Mouse (Mus musculus) CH12F3 (cell line): ENCODE measurements around the gene Ggct.
"Not testable (repeated sequence)": the region's sequence is repeated elsewhere in the genome, so short reads cannot be mapped to it uniquely, and the experiment has no call there.

Source experiments
- in situ Hi-C: fragments of 300-500 bp; cut with MboI; formaldehyde crosslinking; loops from 2 replicates; pipeline ENCODE4 v1.14.3; 2020; ENCODE audit warnings: low sequenced_read_pairs

The Ggct gene

DNA sequence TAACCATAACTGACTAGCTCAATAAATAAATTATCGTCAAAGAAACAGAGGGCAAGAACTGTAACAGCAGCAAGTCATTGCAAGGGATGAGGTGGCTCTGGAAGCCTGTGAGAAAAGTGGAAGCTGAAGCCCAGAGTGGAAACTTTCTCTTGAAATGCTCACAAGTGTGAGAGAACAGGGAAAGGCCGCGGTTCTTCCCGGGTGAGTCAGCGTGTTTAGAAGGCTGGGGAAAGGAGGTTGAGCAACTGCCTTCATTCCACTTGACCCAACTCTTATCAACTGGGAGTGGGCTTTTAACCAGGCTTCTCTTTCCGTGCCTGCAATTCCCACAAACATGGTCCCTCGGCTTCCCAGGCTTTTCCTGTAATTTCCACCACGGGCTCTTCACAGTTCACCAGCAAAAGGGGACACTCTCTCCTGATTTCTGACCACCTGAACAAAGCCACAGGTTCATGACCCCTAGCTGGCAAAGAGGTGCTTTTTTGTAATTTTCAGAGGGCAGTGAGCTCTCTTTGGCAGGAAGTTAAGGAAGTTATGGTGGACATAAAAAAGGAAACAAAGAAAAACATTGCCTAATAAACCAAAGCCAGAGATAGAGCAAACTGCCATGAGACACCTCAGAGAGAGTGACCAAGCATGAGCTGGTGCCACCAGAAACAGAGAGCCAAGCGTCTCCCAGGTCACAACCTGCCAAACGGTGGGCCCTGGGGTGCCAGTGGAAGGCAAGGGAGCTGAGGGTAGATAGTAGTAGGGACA is 37.9 kb downstream of the Ggct start:
- in situ Hi-C loops = no loop called here

DNA sequence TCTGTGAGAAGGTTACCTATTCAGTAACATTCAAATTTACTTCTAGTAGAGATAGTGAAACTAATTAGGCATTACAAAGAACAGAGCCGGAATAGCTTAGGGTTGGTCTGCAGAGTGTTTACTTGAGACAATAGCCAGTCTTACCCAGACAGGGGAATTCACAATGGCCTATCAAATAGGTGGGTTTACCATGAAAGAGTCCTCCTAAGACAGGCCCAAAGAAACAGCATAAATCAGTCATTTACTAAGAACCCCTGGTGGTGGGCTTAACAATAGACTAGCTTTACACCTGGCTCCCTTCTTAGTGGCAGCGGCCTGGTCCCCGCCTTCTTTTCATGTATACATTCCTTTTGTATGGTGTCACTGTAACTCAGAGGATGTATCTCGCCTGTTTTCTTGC is 39.4 kb downstream of the Ggct start:
- in situ Hi-C loops = not testable (repeated sequence)

DNA sequence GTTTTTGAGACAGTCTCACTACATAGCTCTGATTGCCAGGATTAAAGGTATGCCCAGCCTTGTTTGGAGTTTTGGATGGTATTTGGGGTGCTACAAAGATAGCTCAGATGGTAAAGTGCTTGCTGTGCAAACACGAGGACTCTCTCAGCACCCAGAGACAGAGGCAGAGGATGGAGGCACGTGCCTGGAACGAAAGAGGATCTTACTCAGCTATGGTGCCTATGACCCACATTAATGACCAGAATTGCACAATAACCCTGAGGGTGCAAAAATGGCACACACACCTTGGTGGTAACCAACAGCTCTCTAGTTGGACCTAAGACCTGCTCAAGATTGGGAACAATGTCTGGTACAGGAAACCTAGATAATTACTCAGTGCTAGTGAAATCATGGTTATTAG is 40.2 kb downstream of the Ggct start:
- in situ Hi-C loops = no loop called here

DNA sequence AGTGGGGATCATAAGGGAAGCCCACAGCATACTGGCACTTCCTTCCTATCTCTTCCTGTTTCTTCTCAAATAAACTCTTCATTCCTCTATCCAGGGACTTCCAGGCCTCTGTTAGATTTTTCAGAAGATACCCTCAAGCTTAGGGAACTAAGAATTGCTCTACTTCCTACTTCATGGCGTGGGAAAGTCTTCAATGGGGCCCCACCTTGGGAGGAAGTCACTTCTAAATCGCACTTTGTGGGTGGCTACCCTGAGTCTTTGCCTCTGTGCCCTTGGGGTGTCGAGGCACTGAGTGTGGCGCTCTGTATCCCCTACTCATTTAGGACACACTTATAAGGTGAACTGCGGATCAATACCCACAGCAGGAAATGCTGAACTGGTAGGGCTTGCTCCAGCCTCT is 44.1 kb downstream of the Ggct start:
- in situ Hi-C loops = no loop called here

DNA sequence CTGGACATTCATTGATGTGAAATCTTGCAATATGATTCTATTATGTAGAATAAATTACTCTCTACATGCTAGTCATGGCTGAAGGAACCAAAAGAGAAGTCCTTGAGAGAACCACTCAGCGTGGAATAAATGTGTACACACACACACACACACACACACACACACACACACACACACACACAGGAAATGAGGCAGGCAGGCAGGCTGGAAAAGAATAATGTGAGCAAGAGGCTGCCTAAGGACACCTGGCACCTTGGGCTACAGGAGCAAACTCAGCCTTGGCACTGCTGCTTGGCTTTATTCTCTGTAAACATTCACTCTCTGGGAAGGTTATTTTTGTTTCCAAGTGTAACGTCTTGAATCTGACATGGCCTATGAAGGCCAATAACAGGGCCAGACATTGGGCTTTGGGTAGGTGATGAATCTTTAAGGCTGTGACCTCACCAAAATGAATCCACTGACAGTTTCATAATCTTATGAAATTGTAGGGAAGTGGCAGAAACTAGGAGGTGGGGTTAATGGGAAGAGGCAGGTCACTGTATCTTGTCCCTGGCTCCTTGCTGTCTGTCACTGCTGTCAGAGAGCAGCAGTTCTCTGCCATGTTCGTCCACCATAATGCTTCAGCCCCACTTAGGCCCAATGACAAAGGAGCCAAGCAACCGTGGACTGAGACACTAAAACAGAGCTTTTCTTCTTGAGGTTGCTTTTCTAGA is 46.4 kb downstream of the Ggct start:
- in situ Hi-C loops = no loop called here

DNA sequence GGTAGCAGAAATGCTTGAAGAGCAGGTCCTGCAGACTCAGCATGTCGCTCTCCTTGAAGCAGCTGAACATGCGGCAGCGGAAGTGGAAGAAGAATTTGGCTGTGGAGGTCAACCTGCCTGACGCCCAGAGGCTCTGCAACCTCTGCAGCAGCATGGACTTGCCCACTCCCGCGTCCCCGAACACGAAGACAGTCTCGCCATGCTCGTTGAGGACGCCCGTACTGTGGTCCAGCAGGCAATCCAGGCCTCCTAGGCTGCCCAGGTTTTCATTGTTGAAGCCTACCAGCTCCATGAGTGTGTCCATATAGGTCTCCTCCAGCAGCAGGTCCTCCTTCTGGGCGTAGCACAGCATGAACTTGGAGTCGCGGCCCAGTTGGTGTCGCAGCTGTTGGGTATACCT is 48.2 kb downstream of the Ggct start:
- in situ Hi-C loops = no loop called here

DNA sequence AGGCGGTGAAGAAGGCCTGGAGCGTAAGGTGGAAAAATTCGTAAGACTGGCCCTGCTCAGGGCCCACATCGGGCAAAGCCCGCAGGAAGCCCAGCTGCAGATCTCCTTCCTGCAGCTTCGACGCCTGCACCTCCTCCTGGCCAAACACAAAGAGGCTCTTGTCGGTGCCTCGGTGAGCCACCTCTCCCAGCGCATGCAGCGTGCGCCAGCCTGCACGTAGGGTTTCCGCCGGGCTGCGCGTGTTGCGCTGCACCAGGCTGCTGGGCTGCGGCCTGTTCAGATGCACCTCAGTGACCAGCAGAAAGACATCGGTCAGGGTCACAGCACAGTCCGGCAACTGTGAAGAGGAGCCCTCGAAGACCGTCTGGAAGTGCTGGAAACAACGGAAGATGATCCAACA is 49.0 kb downstream of the Ggct start:
- in situ Hi-C loops = no loop called here

DNA sequence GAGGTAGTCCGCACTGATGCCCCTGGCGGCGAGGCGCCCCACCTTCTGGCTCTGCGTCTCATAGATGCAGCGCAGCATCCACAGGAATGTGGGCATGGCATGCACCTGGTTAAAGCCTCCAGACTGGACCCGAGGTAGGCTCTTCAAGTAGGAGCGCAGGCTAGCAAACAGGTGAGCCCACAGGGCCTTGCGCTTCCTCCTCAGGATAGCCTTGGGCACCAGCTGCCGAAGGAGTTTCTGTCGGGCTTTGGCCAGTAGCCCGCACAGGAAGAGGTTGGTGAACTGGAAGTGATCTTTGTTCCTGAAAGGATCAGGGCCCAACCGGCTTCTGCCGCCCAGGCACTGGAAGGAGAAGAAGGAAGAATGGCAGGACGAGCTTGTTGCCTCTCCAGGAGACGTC is 49.5 kb downstream of the Ggct start:
- in situ Hi-C loops = no loop called here

DNA sequence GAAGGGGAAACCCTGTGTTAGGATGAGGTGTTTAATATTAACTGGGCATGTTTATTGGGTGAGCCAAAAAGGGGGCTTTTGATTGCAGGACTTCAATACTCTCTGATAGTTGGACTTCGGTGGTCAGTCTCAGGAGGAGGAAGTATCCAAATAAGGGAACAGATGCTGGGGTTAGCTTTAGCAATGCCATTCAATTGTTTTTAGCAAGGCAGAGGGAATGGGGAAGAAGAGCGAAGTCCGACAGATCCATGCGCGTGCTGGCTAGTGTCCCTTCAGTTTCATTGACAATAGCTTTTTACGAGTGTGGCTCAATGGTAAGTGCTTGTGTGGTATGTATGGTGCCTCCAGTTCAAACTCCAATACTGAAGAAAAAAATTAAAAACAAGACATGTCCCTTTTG is 51.6 kb downstream of the Ggct start:
- in situ Hi-C loops = no loop called here

DNA sequence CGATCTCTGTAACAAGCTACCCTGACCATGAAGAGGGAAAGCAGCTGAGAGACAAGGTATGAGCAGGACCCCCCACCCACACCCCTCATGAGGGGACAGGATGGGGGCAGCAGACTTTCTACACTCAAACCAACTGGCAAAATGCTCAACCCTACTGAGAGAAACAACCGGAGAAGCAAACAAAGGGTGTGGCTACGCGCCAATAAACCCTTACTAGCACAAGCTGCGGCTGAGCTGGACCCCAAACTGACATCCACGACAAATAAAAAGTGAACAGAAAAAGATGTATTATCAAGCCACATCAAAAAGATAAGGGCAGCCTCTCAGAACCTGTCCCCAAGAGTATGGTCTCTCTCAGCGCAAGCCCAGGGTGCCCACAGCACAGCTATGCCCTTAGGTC is 52.6 kb downstream of the Ggct start:
- in situ Hi-C loops = no loop called here

DNA sequence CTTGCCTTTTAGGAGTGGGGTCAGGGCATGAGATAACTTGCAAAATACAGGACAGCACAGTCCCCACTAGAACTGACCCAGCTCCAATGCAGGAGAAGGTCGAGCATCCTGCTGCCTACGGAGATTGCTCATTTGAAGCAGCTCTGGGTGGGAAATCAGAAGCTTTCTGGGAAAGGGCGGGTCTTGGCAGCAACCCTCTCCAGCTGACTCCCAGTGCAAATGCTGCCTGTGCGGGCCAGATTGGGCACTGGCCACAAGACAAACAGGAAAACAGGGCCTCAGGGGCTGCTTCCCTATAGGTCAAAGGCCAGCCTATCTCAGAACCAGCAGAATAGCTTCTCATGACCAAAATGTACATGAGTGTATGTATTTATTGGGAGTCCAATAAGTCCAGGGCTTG is 53.1 kb downstream of the Ggct start:
- in situ Hi-C loops = no loop called here

DNA sequence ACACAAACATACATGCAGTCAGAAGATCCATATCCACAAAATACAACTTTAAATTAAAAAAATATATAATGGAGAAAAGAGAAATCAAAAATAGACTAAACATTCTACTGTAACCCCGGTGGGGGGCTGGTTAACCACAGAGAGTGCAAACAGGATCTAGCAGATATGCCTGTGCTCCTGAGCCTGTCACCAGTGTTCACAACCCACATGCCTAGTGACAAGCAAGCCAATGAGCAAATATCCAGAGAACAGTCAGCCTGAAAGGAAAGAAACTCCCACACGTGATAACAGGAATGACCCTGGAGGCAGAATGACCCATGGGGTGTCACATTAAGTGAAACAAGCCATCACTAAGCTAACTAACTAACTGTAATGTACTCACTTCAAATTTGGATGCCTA is 56.3 kb downstream of the Ggct start:
- in situ Hi-C loops = no loop called here

DNA sequence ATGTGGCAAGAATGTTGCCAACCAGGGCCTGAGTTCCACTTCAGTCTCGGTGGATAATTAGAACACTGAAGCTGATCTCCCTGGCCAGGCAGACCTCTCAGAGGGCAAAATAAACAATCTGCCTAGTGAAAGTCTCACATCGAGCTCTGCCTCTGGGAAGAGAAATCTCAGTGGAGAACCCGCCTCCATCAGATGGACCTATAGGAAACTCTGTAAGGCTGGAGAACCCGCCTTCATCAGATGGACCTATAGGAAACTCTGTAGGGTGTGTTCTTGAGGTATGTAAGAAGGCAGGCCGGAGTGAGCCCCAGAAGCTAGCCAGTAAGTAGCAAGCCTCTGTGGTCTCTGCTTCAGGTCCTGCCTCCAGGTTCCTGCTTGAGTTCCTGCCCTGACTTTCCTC is 57.8 kb downstream of the Ggct start:
- in situ Hi-C loops = no loop called here

DNA sequence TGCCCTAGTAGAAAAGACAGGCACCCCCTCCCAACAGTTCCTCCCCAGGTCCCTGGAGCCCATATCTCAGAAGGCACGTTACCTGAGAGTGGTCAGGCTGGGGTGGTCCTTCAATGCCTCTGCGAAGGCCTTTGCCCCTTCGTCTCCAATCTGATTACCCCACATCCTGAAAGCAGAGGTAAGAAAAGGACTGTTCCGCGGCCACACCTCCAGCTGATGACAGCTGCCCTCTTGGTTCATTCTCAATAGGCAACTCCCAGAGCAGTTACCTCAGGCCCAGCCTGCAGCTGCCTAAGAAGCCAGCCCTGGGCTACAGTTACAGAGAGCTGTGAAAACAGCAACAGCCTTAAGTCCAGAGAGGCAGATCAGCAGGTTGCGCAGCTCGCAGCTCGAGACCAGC is 58.4 kb downstream of the Ggct start:
- in situ Hi-C loops = no loop called here

DNA sequence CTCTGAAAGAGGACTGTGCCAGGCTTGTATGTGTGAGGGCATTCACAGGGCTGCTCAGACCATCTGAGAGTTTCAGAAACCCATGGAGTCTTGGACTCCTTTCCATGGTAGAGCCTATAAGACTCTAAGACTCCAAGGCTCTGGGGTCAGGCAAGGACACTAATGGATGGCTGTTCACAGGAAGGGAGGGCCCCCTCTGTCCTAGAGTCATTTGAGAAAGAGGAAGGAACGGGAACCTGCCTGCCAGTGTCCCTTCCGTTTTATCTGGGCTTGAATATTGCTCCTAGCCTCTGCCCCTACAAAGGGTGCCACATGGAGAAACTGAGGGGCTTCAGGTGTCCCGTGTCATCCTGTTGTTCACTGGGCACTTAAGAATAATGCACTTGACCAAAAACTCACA is 58.9 kb downstream of the Ggct start:
- in situ Hi-C loops = no loop called here

DNA sequence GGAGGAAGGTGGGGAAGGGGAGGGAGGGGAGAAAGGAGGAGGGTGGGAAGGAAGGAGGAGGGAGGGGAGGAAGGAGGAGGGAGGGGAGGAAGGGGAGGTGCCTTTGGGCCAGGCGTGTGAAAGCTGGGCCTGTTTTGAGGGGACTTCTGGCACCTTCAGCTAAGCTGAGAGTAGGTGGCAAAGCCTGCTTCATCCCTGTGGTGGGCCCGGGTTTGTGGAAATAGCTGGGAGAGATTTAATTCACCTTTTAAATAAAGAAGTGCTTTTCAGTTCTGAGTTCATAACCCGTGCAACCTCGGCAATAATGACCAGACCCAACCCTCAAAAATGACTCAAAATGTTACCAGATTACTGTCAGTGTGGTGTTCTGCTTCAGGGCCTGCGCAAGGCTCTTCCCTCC is 59.5 kb downstream of the Ggct start:
- in situ Hi-C loops = no loop called here
